Mouse (Mus musculus): Measurements from ENCODE around the gene Psmd7. TPM values are rescaled to one million over a fixed set of nuclear protein-coding genes. Genes with fewer than 3 reads are reported as not detected.

The Psmd7 gene
- 55.9 TPM for polyA plus RNA-seq (2014; fragmentation: Illumina TruSeq; extraction: RNeasy Lipid Tissue Mini Kit (QIAGEN cat#74804); ENCODE audit: low replicate concordance)

DNA sequence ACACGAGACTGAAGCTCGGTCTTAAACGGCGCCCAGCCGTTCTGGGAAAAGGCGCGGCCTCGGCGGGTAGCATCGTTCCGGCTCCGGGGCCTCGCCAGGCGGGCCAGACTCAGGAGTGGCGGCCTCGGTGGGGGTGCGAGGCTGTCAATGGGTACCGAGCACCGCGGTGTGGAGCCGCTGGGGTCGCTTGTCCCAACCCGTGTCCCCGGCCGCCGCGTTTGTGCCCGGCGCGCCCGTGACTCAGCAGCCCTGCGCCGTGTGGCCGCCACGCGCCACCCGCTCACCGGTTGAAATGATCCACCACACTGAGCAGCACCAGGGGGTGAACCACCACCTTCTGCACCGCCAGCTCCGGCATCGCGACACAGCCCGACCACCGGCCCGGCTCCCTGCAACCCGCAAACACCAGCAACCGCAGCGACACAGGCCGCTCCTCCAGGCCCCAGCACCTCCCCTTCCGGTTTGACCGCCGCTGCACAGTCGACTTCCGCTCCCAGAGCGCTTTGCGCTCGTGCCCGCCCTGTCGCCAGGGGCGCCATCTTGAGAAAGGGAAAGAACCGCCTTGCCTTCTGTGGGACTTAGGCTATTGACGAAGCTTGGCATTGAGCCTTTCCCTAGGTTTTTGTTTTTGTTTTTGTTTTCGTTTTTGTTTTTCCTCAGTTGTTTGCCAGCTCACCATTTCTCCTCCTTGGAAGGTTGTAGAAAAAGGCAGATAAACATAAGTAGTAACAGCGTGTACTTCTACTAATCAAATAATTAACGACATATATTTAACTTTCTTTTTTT lies at the start of gene Psmd7:
TSS of gene Psmd7 (minus strand) at position 470 of the 786 bp plus-strand sequence.

Other genes with a start within 250 kb of the Psmd7 start
- 64.2 TPM for gene Nqo1, start 185.3 kb downstream of the Psmd7 start, polyA plus RNA-seq (2014; fragmentation: Illumina TruSeq; extraction: RNeasy Lipid Tissue Mini Kit (QIAGEN cat#74804); ENCODE audit: low replicate concordance)
- 2.0 TPM for gene Nob1, start 163.4 kb downstream of the Psmd7 start, polyA plus RNA-seq (2014; fragmentation: Illumina TruSeq; extraction: RNeasy Lipid Tissue Mini Kit (QIAGEN cat#74804); ENCODE audit: low replicate concordance)
- gene Wwp2, start 152.1 kb downstream of the Psmd7 start, polyA plus RNA-seq (2014; fragmentation: Illumina TruSeq; extraction: RNeasy Lipid Tissue Mini Kit (QIAGEN cat#74804); ENCODE audit: low replicate concordance), result 6.6 TPM

All from small intestine, adult 10 weeks (tissue).